Mouse (Mus musculus): ENCODE results near the gene Pitpnb.
A peak's percentile ranks its signal among the peaks of the same experiment; 100 is the strongest.

Gene Pitpnb

DNA sequence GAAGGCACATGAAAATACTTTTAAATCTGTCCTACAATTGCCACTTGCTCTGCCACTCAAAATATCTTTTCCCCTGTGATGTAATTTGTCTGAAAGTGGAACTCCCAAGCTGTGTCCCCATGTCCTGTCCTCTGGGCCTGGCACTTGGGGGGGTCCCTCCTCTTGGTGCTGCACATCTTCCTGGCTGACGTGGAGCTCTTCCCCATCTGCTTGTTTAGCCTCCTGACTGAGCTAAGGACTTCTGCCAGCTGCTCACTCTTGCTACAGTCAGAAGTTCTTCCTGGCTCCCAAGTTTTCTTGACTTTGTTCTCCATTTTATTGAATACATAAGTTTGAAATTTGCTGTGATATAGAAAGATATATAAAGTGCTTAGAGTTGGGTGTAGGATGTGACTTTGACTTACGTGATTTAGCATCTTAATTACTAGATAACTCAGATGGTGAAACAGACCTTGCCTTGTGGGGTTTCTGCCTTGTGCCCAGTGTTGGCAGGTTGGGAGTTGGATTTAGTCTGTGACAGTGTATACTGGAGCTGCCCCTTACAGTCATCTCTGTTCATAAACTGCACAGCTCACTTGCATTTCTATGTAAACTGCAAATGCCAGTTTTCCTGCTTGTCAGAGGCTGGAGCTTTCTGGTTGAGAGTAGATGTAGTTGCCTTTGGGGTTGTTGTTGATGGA, 14.3 kb downstream of the Pitpnb start:
- no peak for DNase-seq (ENCODE audit: low spot score in 2 of 2)

DNA sequence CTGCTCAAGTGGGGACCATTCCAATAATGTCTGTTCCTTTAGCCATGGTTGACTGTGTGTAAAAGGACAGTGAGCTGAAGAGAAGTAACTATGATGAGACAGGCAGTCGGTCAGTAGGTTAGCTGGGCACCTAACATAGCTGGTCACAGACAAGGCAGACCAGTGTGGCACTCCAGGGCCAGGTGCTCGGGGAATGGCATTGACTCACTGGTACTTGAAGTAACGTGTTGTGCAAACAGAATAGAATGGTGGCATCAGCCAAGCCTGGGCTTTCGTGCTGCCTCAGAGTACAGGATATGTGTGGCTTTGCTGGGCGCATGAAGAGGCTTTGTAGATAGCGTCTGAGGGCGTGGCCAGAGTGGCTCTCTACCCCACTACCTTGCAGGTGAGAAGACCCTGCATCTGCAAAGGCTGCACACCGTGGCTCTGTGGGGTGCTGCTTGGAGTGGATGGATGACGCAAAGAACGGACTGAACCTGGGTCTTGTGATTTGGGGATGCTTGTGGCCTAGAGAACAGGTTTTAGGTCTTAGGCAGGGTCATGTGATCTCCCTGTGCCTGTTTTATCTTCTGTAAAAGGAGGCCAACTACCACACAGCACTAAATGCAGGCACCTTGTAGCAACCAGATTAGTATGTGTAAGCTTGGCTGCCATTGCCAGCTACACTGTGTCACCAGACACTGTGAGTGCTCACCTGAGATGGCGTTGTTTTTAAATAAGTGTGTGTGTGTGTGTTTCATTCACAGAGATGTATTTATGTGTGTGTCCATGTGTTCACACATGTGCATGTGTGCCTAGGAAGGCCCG, 26.5 kb downstream of the Pitpnb start:
- no peak for DNase-seq (ENCODE audit: low spot score in 2 of 2)

DNA sequence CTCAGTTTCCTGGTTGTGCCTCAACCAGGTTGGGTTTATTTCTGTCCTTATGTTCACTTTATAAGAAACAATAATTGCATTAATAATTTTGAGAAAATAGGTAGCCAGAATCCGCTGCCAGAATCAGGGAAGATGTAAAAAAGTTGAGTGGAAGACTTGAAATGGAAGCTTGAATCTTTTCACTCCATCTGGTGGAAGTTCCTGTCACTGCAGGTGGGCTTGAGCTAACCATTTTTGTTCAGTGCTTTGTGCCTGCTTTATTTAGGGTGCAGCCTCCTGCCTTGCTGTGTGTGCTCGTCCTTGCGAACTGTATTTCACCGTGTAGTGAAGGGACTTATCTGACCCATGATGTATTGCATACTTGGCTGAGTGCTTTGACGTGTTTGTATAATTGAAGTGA, 30.0 kb downstream of the Pitpnb start:
- DNase-seq (ENCODE audit: low spot score in 2 of 2) = no peak

DNA sequence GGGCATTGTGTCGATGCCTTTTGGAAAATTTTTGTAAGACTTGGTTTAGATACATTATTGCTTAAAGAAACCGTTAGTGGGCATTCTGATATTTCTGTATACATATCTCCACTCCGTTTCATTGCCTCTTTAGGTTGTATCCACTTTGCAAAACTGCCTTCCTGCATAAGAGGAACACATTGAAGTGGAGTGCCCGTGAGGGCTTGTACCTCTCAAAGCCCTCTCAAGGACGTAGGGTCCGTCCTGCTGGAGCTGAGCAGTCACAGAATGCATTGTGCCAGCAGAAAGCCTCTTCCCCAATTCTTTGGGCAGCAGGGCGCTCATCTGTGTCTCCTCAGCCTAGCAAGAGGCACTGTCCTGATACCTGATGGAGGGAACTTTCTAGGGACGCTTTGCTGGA, 30.5 kb downstream of the Pitpnb start:
- no peak for DNase-seq (ENCODE audit: low spot score in 2 of 2)

DNA sequence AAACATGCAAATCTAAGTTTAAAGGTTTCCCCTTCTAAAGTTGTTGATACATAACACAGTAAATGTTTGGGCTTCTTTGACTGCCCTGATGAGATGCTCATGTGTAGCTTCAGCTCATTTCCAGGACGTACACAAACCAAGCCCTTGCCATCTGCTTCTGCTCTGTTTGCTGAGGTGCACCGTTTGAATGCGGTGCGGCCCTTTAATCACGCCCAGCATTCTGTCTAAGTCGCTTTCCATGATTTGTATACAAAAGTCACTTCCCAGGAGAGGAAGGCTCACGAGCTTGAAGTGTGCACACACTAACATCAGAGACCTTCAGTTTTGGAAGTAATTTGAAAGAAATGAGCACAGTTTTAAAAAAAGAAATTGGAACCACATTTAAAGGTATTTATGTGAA, 31.3 kb downstream of the Pitpnb start:
- DNase-seq (ENCODE audit: low spot score in 2 of 2) = no peak

DNA sequence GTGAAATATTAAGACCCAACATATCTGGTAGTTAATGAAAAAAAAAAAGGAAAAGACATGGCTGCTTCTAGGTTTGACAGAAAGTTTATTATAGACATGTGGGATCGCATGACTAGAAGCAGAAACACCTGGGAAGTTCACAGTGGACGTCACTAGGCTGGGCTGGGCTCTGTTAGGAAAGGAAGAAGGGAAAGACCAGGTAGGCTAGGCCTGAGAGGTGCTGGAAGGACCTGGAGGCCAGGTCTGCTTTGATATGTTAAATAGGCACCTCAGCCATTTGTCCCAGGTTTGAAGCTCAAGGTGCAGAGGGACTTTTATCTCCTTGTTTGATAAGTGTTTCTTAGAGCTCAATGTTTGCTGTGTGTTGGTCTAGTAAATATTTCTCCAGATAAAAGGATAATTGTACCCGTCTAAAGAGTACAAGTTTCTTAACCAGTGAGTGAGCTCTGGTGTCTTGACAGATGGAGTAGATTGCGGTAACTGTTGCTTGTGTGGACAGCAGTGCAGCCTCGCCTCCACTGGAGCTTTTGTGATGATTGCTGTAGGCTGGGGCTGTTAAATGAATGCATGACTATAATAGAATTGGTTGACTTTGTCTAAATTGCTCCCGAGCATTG, 33.0 kb downstream of the Pitpnb start:
- no peak for DNase-seq (ENCODE audit: low spot score in 2 of 2)

DNA sequence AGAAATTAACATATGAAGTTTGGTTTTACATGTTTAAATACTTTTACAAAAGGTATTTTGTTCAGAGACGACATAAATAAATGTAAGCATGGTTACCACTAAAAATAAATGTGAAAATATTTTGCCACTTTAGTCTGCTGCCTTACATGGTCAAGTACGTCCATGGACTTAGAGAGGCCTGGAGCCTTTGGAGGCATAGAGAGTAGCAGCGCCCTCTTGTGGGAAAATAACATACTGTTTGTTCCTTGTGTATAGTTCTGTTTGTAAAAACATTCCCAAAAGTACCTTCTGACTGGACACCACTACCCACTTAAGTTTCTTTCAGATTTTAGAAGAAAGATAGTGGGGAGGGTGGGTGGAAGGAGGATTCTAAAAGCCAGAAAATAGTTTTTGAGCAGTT, 34.0 kb downstream of the Pitpnb start:
- DNase-seq (ENCODE audit: low spot score in 2 of 2) = no peak

DNA sequence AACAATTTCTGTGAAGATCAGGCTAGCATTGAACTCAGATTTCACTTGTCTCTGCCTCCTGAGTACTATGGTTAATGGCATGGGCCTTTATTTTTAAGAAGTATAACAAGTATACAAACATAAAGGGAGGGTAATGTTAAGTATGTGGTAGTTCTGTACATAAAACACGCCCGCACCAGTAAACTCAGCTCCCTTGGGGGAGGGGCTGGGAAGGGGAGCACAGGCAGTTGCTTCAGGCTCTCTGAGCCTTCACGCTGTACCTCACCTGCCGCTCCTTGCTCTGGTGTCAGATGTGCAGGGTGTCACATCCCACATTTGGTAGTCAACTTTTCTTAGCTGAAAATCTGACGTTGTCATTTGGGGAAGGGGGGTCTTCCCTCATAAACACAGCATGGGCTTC, 35.6 kb downstream of the Pitpnb start:
- DNase-seq (ENCODE audit: low spot score in 2 of 2) = no peak

DNA sequence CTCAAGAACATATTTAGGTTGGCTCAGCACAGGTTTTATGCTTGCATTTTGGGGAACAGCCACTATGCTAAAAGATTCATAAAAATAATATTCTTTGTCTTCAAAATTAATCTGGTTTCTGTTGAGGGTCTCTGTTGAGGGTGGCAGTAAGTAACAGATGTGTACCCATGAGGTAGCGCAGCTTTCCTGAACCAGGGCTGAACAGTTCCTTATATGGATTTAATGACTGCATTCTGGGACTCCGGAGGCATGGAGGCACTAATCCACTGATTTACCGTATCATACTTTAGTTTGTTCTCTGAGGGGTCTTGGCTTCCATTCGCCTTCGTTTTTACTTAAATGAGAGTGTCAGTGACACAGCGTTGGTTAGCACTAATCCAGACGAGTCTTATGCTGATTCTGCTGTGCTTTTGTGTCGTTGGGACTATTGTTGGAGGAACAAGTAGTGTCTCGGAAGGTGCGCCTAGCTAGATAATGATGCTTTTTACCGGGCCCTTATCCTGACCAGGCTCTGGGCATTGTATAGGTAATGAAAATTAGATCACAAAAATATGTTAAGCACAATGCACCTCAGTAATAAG, 37.5 kb downstream of the Pitpnb start:
- DNase-seq (ENCODE audit: low spot score in 2 of 2) = no peak

DNA sequence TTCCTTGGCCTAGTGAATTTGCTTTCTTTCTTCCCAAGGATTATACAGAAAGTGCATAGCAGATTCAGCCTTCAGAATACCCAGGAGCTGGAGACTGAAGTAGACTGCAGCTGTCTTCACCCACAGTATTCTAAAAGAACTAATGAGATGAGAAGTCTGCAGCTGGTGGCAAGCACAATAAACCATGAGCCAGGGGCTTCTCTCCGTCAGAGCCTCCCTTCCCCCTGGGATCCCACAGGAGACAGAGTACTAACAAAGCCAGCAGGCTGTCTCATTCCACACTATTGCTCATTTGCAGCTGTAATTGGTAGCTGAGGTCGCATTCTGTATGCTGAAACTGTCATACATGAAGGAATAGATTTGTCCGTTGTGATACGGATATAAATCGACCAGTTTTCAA, 38.0 kb downstream of the Pitpnb start:
- DNase-seq (ENCODE audit: low spot score in 2 of 2) = no peak

DNA sequence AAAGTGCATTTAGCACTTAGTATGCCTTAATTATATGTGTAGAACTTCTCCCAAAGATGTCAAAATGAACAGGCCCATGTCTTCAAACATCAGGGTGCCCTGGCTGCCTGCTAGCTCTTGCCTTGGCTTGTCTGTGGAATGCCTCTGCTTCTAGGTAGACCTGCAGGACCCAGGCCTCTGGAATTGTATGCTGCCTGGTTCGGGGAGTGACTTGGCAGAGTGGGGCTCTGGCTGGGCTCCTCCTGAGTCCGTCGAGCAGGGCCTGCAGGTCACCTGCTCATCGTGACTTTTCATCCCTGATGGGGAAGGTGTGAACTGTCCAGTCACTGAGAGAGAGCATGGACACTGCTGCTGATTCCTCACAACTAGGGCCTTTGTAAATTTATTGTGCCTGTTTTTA, 45.1 kb downstream of the Pitpnb start:
- DNase-seq (ENCODE audit: low spot score in 2 of 2) = no peak

DNA sequence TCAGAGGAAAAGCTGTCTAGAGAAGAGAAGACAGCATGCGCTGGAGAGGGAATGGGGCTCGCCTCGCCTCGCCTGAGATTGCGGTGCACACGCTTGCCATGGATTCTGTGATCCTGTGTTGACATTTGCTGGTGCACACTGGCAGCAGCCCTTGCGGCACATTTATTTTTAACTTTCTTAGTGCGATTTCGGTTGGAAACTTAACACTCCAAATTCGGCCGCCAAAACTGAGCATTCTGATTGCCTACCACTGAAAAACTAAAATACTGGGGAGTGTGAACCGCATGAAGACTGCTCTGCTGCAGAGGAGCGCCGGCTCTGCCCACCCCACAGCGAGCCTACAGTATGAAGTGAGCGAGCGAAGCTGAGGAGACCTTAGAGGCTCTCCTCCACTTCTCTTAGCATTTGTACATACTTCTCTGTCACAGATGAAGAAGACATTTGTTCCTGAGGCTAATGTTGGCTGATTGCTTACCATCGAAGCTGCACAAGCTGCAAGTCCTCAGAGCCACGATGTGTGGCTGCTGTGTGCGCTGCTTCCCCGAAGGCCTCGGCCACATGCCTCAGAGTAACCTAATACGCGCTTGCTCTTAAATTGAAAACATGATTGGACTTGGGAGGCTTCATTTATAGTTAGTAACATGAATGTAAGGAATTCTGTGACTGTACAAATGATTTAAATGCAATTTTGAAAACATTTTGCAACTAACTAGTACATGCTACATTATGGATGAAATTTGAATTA, 45.9 kb downstream of the Pitpnb start:
- DNase-seq (ENCODE audit: low spot score in 2 of 2) = no peak

DNA sequence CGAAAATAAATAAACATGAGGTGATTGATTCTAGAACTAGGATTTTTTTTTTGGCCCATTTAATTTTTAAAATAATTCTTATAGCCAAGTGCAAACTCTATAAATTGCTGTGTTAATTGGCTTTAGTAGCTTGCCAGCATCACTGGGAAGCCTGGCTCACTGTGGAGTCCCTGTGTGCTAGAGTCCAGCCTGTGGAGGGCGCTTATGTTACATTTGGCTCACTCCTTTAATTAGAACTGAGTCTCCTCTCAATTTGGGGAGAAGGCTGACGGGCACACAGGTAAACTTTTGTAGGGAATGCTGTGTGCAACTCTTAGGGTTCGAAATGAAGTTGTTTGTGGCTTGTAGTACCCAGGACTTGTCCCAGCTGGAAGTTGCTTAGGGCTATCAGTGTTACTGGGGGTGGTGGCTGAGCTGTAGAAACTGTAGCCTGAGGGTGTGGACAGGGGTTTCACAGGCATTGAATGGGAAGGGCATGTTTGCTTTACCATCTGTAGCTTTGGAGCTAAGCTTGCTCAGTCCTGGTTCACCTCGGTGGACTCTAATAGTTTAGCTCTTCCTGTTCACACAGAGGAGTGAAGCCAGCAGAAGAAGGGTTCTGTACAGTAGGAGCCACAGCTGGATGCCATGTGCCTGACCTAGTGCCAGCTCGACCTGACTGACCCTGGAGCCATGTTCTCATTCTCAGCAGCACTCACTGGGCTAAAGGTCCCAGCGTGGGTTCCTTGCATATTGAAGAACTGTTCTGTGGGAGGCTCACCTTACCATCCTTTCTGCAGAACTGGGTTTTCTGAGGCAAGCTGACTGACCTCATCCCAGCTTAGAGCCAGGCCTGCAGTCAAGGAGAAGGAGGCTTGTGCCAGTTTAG, 47.8 kb downstream of the Pitpnb start:
- DNase-seq (ENCODE audit: low spot score in 2 of 2) = no peak

DNA sequence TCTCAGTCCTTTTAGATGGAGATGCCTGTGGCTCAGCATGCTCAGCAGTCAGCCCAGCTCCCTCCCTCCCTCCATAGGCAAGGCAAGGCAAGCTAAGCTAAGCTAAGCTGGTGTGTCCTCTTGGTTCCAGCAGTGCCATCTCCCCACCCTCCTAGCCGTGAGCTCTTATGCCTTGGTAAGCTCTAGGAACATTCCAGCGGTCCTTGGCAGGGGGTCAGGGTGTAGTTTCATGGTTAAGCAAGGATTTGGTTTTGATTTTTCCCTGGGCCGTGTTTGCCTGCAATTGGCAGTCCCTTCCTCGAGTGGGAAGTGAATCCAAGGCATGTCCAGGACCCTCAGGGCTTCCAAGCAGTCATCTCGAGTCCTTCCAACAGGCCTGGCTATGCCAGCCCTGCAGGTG, 52.8 kb downstream of the Pitpnb start:
- no peak for DNase-seq (ENCODE audit: low spot score in 2 of 2)

DNA sequence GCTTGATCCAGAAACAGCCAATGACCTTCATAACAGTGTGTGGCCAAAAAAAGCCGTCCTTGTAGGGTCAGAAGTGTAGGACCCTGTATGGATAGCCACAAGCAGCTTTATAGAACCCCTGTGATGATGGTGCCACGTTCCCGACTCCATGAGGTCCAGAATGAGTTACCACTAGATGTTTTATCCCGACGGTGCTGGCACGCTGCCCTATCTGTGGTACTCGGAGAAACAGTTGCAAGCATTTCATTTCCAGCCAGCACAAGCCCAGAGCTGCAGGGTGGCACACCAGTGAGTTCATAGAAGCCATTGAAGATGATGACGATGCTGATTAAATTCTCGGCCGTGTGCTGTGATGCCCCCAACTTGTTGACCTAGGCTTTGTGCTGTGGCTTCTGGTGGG, 60.3 kb downstream of the Pitpnb start:
- no peak for DNase-seq (ENCODE audit: low spot score in 2 of 2)

DNA sequence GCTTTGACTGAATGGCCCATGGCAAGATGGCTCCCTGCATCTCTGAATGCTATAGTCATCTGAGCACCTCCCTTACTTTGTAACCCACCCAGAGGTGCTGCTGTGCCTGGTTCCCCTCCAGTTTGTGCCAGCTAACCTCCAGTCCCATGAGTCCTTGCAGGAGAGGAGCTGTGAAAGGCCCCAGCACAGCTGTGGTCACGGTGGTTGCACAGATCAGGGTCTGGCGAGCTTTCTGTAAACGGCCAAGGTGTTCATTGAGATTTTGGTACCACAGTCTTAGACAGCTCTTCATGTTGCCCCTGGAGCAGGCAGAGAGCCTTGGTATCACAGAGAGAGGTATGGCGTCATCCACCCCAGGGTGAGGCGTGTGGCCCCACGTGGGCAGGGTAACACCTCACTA, 60.9 kb downstream of the Pitpnb start:
- no peak for DNase-seq (ENCODE audit: low spot score in 2 of 2)

DNA sequence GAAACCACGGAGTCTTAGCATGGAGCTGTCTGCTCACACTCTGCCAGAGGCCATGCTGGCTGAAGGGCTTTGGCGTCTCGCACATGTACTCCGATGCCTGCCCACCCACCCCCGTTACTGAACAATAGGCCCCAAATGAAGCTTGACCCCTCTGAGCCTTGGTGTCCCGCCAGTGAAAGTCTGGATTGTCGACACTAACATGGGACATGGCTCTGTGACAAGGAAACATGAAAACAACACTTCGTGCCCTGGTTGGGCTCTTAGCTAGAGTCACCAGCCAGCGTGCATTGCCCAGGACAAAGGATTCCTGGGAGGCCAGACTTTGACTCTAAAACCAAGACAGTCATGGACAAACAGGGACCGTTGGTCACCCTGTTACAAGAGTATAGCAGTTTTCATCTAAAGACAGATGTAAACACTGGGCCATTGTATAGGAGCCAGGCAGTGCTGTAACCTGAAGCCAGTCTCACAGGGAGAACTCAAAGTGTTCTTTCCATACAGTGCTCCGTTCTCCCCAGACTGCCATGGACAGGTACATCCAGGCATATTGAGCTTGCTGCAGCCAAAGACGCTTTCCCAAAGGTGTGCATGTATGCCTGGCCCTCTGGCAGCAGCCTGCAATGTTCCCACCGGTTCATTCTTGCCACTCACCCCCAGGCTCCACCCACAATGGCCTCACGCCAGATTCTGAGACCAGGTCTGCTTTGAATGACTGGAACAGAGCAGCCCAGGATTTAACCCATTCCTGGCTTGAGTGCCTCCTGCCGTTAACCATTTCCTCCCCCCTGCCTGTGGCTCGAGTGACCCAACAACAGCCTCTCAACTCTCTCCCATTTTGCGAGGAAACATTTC, 63.0 kb downstream of the Pitpnb start:
- DNase-seq (ENCODE audit: low spot score in 2 of 2) = peak in 1 of 2 experiments; percentile 53

DNA sequence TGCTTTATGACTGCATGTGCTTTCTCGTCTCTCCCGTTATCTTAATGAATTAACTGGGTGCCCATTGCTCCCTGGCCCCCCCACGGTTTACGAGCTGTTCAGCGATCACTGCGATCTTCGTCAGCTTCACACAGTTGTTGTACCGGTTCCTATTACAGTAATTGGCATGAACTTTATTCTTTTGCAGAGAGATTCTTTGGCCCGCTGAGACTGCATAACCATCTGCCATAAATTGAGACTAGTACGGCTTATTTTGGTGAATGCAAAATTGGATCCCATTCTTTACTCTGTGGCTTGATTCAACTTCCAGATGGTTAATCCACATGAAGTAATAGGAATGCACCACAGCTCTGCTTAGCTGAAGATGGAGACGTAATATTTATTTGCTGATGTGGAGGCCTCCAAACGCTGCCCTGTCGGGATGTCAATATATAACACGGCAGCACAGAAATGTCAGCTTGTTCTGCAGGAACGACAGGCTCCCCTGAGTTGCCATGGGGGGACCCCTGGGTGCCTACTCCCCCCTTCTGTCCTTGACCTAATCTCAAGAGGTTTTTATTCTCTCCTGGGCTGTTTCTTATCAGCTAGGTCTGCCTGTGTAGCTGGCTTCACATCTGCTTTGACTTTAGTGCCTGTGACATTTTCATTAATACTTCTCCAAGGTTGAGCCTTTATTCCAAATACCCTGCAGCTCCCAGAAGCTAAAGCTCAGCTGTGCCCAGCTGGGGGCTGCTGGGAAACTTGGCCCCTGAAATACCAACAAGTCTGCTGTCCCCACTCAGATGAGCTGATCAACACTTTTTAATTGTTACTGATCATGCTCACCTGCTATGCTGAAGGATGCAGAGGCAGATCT, 63.9 kb downstream of the Pitpnb start:
- DNase-seq (ENCODE audit: low spot score in 2 of 2) = no peak

DNA sequence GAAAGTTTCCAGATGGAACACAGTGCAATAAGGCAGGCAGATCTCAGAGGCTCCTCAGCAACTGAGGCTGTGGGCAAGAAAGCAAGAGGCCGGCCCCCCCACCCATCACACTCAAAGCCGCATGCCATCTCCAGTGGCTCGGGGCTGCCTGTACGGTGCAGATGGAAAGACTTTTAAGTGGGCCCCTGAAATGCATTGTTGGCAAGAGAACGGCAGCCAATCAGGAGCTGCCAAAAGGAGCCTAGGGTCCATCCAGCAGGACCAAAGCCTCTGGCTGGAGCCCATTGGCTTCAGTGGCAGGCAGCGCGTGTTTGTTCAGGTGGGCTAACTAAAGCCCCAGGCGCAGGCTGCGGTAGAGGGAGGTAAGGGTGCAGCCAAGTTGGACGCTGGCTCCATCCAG, 65.2 kb downstream of the Pitpnb start:
- no peak for DNase-seq (ENCODE audit: low spot score in 2 of 2)
